Mouse (Mus musculus) liver, embryonic 15.5 days (tissue): ENCODE results near the gene Caly. TPM values are rescaled to one million over a fixed set of nuclear protein-coding genes. Genes with fewer than 3 reads are reported as not detected.

Source experiments
- ATAC-seq: fragments of 200-750 bp; cut with Nextera tagmentation; 2 replicates; pipeline ENCODE4 v1.8.0; 2017; ENCODE audit warnings: moderate number of reproducible peaks, mild to moderate bottlenecking, moderate library complexity; ENCODE audit not compliant: insufficient read depth
- H3K27ac ChIP-seq: fragments of 300-500 bp; sonication (generic); replicated peaks from 2 replicates; pipeline ENCODE4 v1.5.1; 2015; ENCODE audit warnings: mild to moderate bottlenecking, inconsistent platforms
- H3K27me3 ChIP-seq: fragments of 300-500 bp; sonication (generic); 2 replicates; pipeline ENCODE4 v1.6.1; 2015; ENCODE audit warnings: mild to moderate bottlenecking, inconsistent platforms
- H3K36me3 ChIP-seq: fragments of 300-500 bp; sonication (generic); replicated peaks from 2 replicates; pipeline ENCODE4 v1.6.1; 2015; ENCODE audit warnings: moderate library complexity, mild to moderate bottlenecking, inconsistent platforms
- H3K4me1 ChIP-seq: fragments of 300-500 bp; sonication (generic); replicated peaks from 2 replicates; pipeline ENCODE4 v1.6.1; 2015; ENCODE audit warnings: inconsistent platforms
- H3K4me2 ChIP-seq: fragments of 300-500 bp; sonication (generic); 2 replicates; pipeline ENCODE4 v1.6.1; 2015; ENCODE audit warnings: moderate library complexity, mild to moderate bottlenecking, inconsistent platforms
- H3K4me3 ChIP-seq: fragments of 300-500 bp; sonication (generic); replicated peaks from 2 replicates; pipeline ENCODE4 v1.5.1; 2015; ENCODE audit warnings: mild to moderate bottlenecking, inconsistent platforms
- H3K9ac ChIP-seq: fragments of 300-500 bp; sonication (generic); 2 replicates; pipeline ENCODE4 v1.6.1; 2015; ENCODE audit warnings: moderate library complexity, mild to moderate bottlenecking, inconsistent platforms
- H3K9me3 ChIP-seq: fragments of 300-500 bp; sonication (generic); replicated peaks from 2 replicates; pipeline ENCODE4 v1.6.1; 2016; ENCODE audit warnings: inconsistent platforms
- WGBS: fragments of 180-500 bp; shearing (Covaris S2); methylation state at CpG from one replicate; pipeline ENCODE4 v1.1.7; 2015; ENCODE audit warnings: mixed read lengths; ENCODE audit not compliant: insufficient replicate concordance; 5-methylcytosine and 5-hydroxymethylcytosine counted together
- polyA plus RNA-seq: library from polyadenylated mRNA; unstranded; fragments of >200 nt; fragmentation: Nextera tagmentation; extraction: Ambion mirVana; gene quantifications from 2 replicates; pipeline ENCODE4 v1.2.1, GENCODE M21; 2015

Caly gene
- polyA plus RNA-seq, 1 experiment from 2014 or later = not detected

- no peaks in the 10 kb centered on the region for H3K4me1 ChIP-seq
- H3K36me3 ChIP-seq = no peaks in the 10 kb centered on the region
- peaks cover 48% of the 10 kb centered on the region for H3K27me3 ChIP-seq
- ATAC-seq = no peak
- no peak overlapping the region for H3K9ac ChIP-seq
- H3K4me3 ChIP-seq = no peak overlapping the region
- no peak overlapping the region for H3K4me2 ChIP-seq
- H3K27ac ChIP-seq = no peak overlapping the region
- H3K9me3 ChIP-seq = no peaks in the 10 kb centered on the region
- WGBS = 21% methylated on average over 20 of the region's 20 CpGs
These were observed 723 bp downstream of the Caly start for GRCm38 (mm10) chr7:140081408-140082241.

GRCm38 (mm10) chr7:140080503-140081156, 1.7 kb downstream of the Caly start:
- Histone ChIP-seq H3K9ac (no peak overlapping the region), H3K36me3 (no peaks in the 10 kb centered on the region), H3K27me3 (peaks cover 48% of the 10 kb centered on the region), H3K27ac (no peak overlapping the region), H3K9me3 (no peaks in the 10 kb centered on the region), H3K4me3 (no peak overlapping the region), H3K4me2 (no peak overlapping the region), H3K4me1 (no peaks in the 10 kb centered on the region)
- whole genome bisulfite sequencing = 6% methylated on average over 24 of the region's 24 CpGs
- no peak for ATAC-seq

- Histone ChIP-seq H3K27ac (no peak overlapping the region), H3K9me3 (no peaks in the 10 kb centered on the region), H3K4me2 (no peak overlapping the region), H3K36me3 (no peaks in the 10 kb centered on the region), H3K9ac (no peak overlapping the region), H3K4me3 (no peak overlapping the region), H3K4me1 (no peaks in the 10 kb centered on the region), H3K27me3 (peaks cover 46% of the 10 kb centered on the region)
- no peak for ATAC-seq
- WGBS = 5% methylated on average over 5 of the region's 5 CpGs
These were observed 3.6 kb downstream of the Caly start for GRCm38 (mm10) chr7:140078711-140079110.

- H3K9ac ChIP-seq = no peak overlapping the region
- H3K27ac ChIP-seq = no peak overlapping the region
- H3K4me2 ChIP-seq = no peak overlapping the region
- no peaks in the 10 kb centered on the region for H3K36me3 ChIP-seq
- H3K9me3 ChIP-seq = no peaks in the 10 kb centered on the region
- 50% methylated on average over 6 of the region's 6 CpGs for WGBS
- peaks cover 43% of the 10 kb centered on the region for H3K27me3 ChIP-seq
- ATAC-seq = no peak
- no peaks in the 10 kb centered on the region for H3K4me1 ChIP-seq
- H3K4me3 ChIP-seq = no peak overlapping the region
These were observed 4.7 kb downstream of the Caly start for GRCm38 (mm10) chr7:140077698-140078097.

- H3K9ac ChIP-seq = no peak overlapping the region
- no peaks in the 10 kb centered on the region for H3K36me3 ChIP-seq
- H3K27ac ChIP-seq = no peak overlapping the region
- H3K4me1 ChIP-seq = no peaks in the 10 kb centered on the region
- no peaks in the 10 kb centered on the region for H3K9me3 ChIP-seq
- no peak for ATAC-seq
- peaks cover 32% of the 10 kb centered on the region for H3K27me3 ChIP-seq
- H3K4me3 ChIP-seq = peak overlapping the region; percentile 29
- 27% methylated on average over 39 of the region's 39 CpGs for whole genome bisulfite sequencing
- H3K4me2 ChIP-seq = peak overlapping the region; percentile 50
These were observed 12.2 kb downstream of the Caly start for GRCm38 (mm10) chr7:140070042-140070711.

- H3K9ac ChIP-seq = no peak overlapping the region
- 38% methylated on average over 6 of the region's 6 CpGs for WGBS
- H3K36me3 ChIP-seq = no peaks in the 10 kb centered on the region
- H3K4me2 ChIP-seq = no peak overlapping the region
- no peaks in the 10 kb centered on the region for H3K9me3 ChIP-seq
- ATAC-seq = no peak
- H3K27ac ChIP-seq = no peak overlapping the region
- peaks cover 54% of the 10 kb centered on the region for H3K27me3 ChIP-seq
- no peaks in the 10 kb centered on the region for H3K4me1 ChIP-seq
- no peak overlapping the region for H3K4me3 ChIP-seq
These were observed 15.0 kb downstream of the Caly start for GRCm38 (mm10) chr7:140067397-140067796.

- no peak overlapping the region for H3K4me2 ChIP-seq
- WGBS = 18% methylated on average over 7 of the region's 7 CpGs
- H3K9me3 ChIP-seq = no peaks in the 10 kb centered on the region
- H3K4me3 ChIP-seq = no peak overlapping the region
- H3K27ac ChIP-seq = no peak overlapping the region
- H3K36me3 ChIP-seq = no peaks in the 10 kb centered on the region
- H3K9ac ChIP-seq = no peak overlapping the region
- H3K4me1 ChIP-seq = 0 out of 2 replicates have a peak, but pooled peaks cover 4% of the 10 kb centered on the region
- peaks cover 75% of the 10 kb centered on the region for H3K27me3 ChIP-seq
- ATAC-seq = no peak
These were observed 19.3 kb downstream of the Caly start for GRCm38 (mm10) chr7:140063092-140063491.

GRCm38 (mm10) chr7:140062307-140062706, 20.0 kb downstream of the Caly start:
- Histone ChIP-seq H3K27ac (no peak overlapping the region), H3K9me3 (no peaks in the 10 kb centered on the region), H3K36me3 (no peaks in the 10 kb centered on the region), H3K27me3 (peaks cover 83% of the 10 kb centered on the region), H3K4me2 (no peak overlapping the region), H3K4me1 (0 out of 2 replicates have a peak, but pooled peaks cover 4% of the 10 kb centered on the region), H3K4me3 (no peak overlapping the region), H3K9ac (no peak overlapping the region)
- 16% methylated on average over 11 of the region's 11 CpGs for WGBS
- no peak for ATAC-seq

- no peaks in the 10 kb centered on the region for H3K36me3 ChIP-seq
- H3K9ac ChIP-seq = no peak overlapping the region
- H3K4me2 ChIP-seq = no peak overlapping the region
These were observed 20.6 kb downstream of the Caly start for GRCm38 (mm10) chr7:140061832-140062130.

GRCm38 (mm10) chr7:140060936-140061831, 21.2 kb downstream of the Caly start:
- Histone ChIP-seq H3K4me1 (0 out of 2 replicates have a peak, but pooled peaks cover 4% of the 10 kb centered on the region), H3K27ac (no peak overlapping the region), H3K4me3 (no peak overlapping the region), H3K36me3 (no peaks in the 10 kb centered on the region), H3K27me3 (peaks cover 95% of the 10 kb centered on the region), H3K9ac (no peak overlapping the region), H3K9me3 (no peaks in the 10 kb centered on the region), H3K4me2 (peak overlapping the region; percentile 40)
- ATAC-seq = no peak
- WGBS = 3% methylated on average over 47 of the region's 47 CpGs

More at GRCm38 (mm10) chr7:140061832-140062130, 20.6 kb downstream of the Caly start:
- ATAC-seq = no peak
- H3K27ac ChIP-seq = no peak overlapping the region
- 7% methylated on average over 6 of the region's 6 CpGs for WGBS
- H3K4me3 ChIP-seq = no peak overlapping the region
- H3K9me3 ChIP-seq = no peaks in the 10 kb centered on the region
- 0 out of 2 replicates have a peak, but pooled peaks cover 4% of the 10 kb centered on the region for H3K4me1 ChIP-seq
- H3K27me3 ChIP-seq = peaks cover 89% of the 10 kb centered on the region
